Mouse (Mus musculus) CH12.LX (cell line): Measurements from ENCODE around the gene Doc2a. TPM values are rescaled to one million over a fixed set of nuclear protein-coding genes. Genes with fewer than 3 reads are reported as not detected.

Experiments
- DNase-seq: peaks from one replicate; pipeline ENCODE4 v3.0.0-alpha.2; 2013; ENCODE audit errors: extremely low read depth
- H3K27ac ChIP-seq: 2 replicates; pipeline ENCODE4 v1.5.1; 2012; ENCODE audit warnings: low read depth, mild to moderate bottlenecking, control low read depth, moderate library complexity; ENCODE audit not compliant: insufficient read depth
- H3K27me3 ChIP-seq: replicated peaks from 2 replicates; pipeline ENCODE3; 2012; ENCODE audit warnings: inconsistent platforms
- H3K36me3 ChIP-seq, 2 experiments: replicated peaks in 1 of 2; 2 replicates each; pipeline versions ENCODE3 to v1.6.1; 2012; ENCODE audit warnings: inconsistent platforms in 1 of 2, low read length in 1 of 2, mild to moderate bottlenecking in 1 of 2, mixed read lengths in 1 of 2, moderate library complexity in 1 of 2; ENCODE audit not compliant: control insufficient read depth in 1 of 2, insufficient read depth in 1 of 2
- H3K4me1 ChIP-seq, 2 experiments: 2 replicates each; pipeline ENCODE4 v1.6.1; 2012; ENCODE audit warnings: inconsistent platforms in 1 of 2, moderate library complexity in 1 of 2; ENCODE audit not compliant: insufficient read depth in 2 of 2, control insufficient read depth in 1 of 2
- H3K4me2 ChIP-seq: 2 replicates; pipeline ENCODE4 v1.6.1; 2012; ENCODE audit warnings: low read depth, mild to moderate bottlenecking, control low read depth; ENCODE audit not compliant: poor library complexity, insufficient read depth, severe bottlenecking
- H3K4me3 ChIP-seq, 3 experiments: fragments of 150-350 bp in 1 of 3; sonication (generic) in 1 of 3; replicated peaks in 1 of 3; 2 replicates each; pipeline versions ENCODE3 to v1.5.1; 2011 to 2012; ENCODE audit warnings: low read depth in 2 of 3, low read length in 2 of 3, mild to moderate bottlenecking in 2 of 3, moderate library complexity in 2 of 3, control low read depth in 1 of 3, improper control_type of control experiment in 1 of 3, inconsistent platforms in 1 of 3, mixed read lengths in 1 of 3; ENCODE audit not compliant: poor library complexity in 1 of 3
- H3K79me2 ChIP-seq: replicated peaks from 2 replicates; pipeline ENCODE4 v1.6.1; 2012; ENCODE audit warnings: mild to moderate bottlenecking, moderate library complexity; ENCODE audit not compliant: control insufficient read depth, poor library complexity, insufficient read depth, severe bottlenecking; ENCODE audit errors: extremely low read depth
- H3K9ac ChIP-seq: 2 replicates; pipeline ENCODE4 v1.6.1; 2012; ENCODE audit warnings: low read depth, mild to moderate bottlenecking, control low read depth, moderate library complexity; ENCODE audit not compliant: insufficient read depth
- H3K9me3 ChIP-seq: replicated peaks from 2 replicates; pipeline ENCODE3; 2012; ENCODE audit warnings: low read length, inconsistent platforms, mixed read lengths
- BHLHE40 ChIP-seq: IDR thresholded peaks from 2 replicates; pipeline ENCODE4 v1.6.1; 2011; ENCODE audit warnings: mild to moderate bottlenecking, low read depth, low read length, improper control_type of control experiment
- CHD2 ChIP-seq: IDR thresholded peaks from 2 replicates; pipeline ENCODE4 v1.6.1; 2011; ENCODE audit warnings: low read length, improper control_type of control experiment
- E2F4 ChIP-seq: IDR thresholded peaks from 2 replicates; pipeline ENCODE4 v1.6.1; 2011; ENCODE audit warnings: low read depth, low read length, improper control_type of control experiment; ENCODE audit not compliant: insufficient replicate concordance
- IRF4 ChIP-seq: IDR thresholded peaks from 2 replicates; pipeline ENCODE4 v1.6.1; 2014; ENCODE audit warnings: low read depth, mild to moderate bottlenecking, inconsistent platforms, low read length, improper control_type of control experiment
- JUN ChIP-seq: IDR thresholded peaks from 2 replicates; pipeline ENCODE4 v1.6.1; 2011; ENCODE audit warnings: low read depth, mild to moderate bottlenecking, low read length, improper control_type of control experiment, moderate library complexity; ENCODE audit not compliant: insufficient read depth
- MAFK ChIP-seq: IDR thresholded peaks from 2 replicates; pipeline ENCODE4 v1.6.1; 2011; ENCODE audit warnings: low read length, improper control_type of control experiment; ENCODE audit not compliant: insufficient replicate concordance
- MAZ ChIP-seq: IDR thresholded peaks from 2 replicates; pipeline ENCODE4 v1.6.1; 2012; ENCODE audit warnings: low read depth, mild to moderate bottlenecking, inconsistent platforms, low read length, improper control_type of control experiment, moderate library complexity
- MEF2A ChIP-seq: IDR thresholded peaks from 2 replicates; pipeline ENCODE4 v1.6.1; 2014; ENCODE audit warnings: low read depth, mild to moderate bottlenecking, inconsistent platforms, low read length, improper control_type of control experiment, borderline replicate concordance
- NELFE ChIP-seq: IDR thresholded peaks from 2 replicates; pipeline ENCODE4 v1.6.1; 2011; ENCODE audit warnings: low read depth, low read length, improper control_type of control experiment
- NRF1 ChIP-seq: IDR thresholded peaks from 2 replicates; pipeline ENCODE4 v1.6.1; 2014; ENCODE audit warnings: low read depth, mild to moderate bottlenecking, inconsistent platforms, low read length, improper control_type of control experiment, moderate library complexity
- POLR2A ChIP-seq: IDR thresholded peaks from 2 replicates; pipeline ENCODE4 v1.6.1; 2011; ENCODE audit warnings: low read depth, mild to moderate bottlenecking, improper control_type of control experiment, low read length
- POLR2AphosphoS2 ChIP-seq: IDR thresholded peaks from 2 replicates; pipeline ENCODE4 v1.6.1; 2011; ENCODE audit warnings: low read depth, low read length, improper control_type of control experiment
- SIN3A ChIP-seq: IDR thresholded peaks from 2 replicates; pipeline ENCODE4 v1.6.1; 2012; ENCODE audit warnings: low read length, improper control_type of control experiment, inconsistent platforms
- TBP ChIP-seq: conservative IDR thresholded peaks from 2 replicates; pipeline ENCODE4 v1.6.1; 2011; ENCODE audit warnings: low read depth, low read length, improper control_type of control experiment
- TCF12 ChIP-seq: IDR thresholded peaks from 2 replicates; pipeline ENCODE4 v1.6.1; 2014; ENCODE audit warnings: low read depth, mild to moderate bottlenecking, inconsistent platforms, low read length, improper control_type of control experiment
- USF1 ChIP-seq: IDR thresholded peaks from 2 replicates; pipeline ENCODE4 v1.6.1; 2014; ENCODE audit warnings: low read depth, mild to moderate bottlenecking, inconsistent platforms, low read length, improper control_type of control experiment
- ZC3H11A ChIP-seq: IDR thresholded peaks from 2 replicates; pipeline ENCODE4 v1.6.1; 2012; ENCODE audit warnings: low read depth, mild to moderate bottlenecking, inconsistent platforms, low read length, improper control_type of control experiment
- ZMIZ1 ChIP-seq: IDR thresholded peaks from 2 replicates; pipeline ENCODE4 v1.6.1; 2012; ENCODE audit warnings: low read depth, mild to moderate bottlenecking, inconsistent platforms, low read length, improper control_type of control experiment
- ZNF384 ChIP-seq: IDR thresholded peaks from 2 replicates; pipeline ENCODE4 v1.6.1; 2012; ENCODE audit warnings: low read depth, low read length, improper control_type of control experiment, inconsistent platforms
- dilution Hi-C: fragments of 300-500 bp; cut with MboI; formaldehyde crosslinking; loops from 2 replicates; pipeline ENCODE4 v1.14.3; 2020; ENCODE audit warnings: low sequenced_read_pairs; ENCODE audit not compliant: extremely low pct_unique_long_range_greater_than_20kb, extremely low pct_ligation_motif_present
- in situ Hi-C: fragments of 300-500 bp; cut with MboI; formaldehyde crosslinking; loops from 3 replicates; pipeline ENCODE4 v1.14.3; 2019; ENCODE audit warnings: low sequenced_read_pairs, low pct_ligation_motif_present, low pct_unique_long_range_greater_than_20kb, mixed read lengths
- polyA plus RNA-seq: library from polyadenylated mRNA; unstranded; fragments of >175 nt; gene quantifications from 2 replicates; pipeline ENCODE4 v1.2.1, GENCODE M21; 2012; ENCODE audit warnings: low read depth; ENCODE audit not compliant: insufficient read length
- total RNA-seq, 2 experiments: library from RNA; depleted of rRNA; stranded (reverse); fragments of 300-350 nt in 1 of 2; fragments of >200 nt in 1 of 2; gene quantifications; 2 replicates each; pipeline ENCODE4 v1.2.3; 2012 to 2014

The Doc2a gene
- total and polyA plus RNA-seq, 3 experiments = 1.9 TPM; not detected in 2

DNA sequence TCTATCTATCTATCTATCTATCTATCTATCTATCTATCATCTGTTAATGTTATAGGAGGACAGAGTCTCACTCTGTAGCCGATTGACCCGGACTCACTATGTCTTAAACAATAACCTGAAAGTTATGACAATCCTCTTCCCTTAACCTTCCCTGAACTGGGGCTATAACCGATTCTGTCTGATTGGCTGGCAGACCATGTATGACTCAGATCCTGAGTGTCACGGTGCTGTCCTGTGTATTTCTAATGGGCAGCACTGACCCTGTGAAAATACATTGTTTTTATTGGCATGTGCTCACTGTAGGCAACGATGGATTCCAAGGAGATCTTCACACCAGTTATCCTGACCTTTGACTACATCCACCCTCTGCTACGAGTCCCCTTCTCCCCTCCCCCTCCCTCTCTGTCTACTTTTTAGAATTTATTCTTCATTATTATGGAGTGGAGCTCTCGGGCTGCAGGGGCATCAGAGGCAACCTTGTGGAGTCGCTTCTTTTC is 31.4 kb upstream of the Doc2a start (continued):
- TF ChIP-seq NRF1 (no peak), ZMIZ1 (no peak), BHLHE40 (no peak)

DNA sequence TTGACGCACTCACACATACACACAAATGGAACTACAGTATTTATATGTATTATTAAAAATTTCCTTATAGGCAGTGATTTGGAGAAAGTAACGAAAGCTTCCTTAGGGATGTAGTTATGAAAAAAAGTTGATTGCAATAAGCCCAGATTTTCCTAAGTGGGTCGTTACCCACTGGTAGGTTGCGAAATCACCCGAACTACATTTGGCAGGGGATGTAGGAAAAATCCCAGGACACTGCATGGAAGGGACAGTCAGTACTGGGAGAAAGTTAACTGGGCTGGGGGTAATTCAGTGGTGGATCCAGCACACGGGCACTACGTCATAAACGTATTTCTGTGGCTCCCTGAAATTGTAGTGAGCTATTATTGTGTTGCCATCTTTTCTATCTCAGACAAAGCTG is 30.7 kb upstream of the Doc2a start:
- no peak overlapping the region for H3K9ac ChIP-seq
- peaks cover 0 to 8% of the 10 kb centered on the region in 2 experiments; a peak in 1 of 4 replicates for H3K4me1 ChIP-seq
- dilution Hi-C loops (no loop called here), in situ Hi-C loops (no loop called here)
- no peak overlapping the region for H3K4me2 ChIP-seq
- no peak for DNase-seq
- peaks cover 7% of the 10 kb centered on the region for H3K9me3 ChIP-seq
- H3K36me3 ChIP-seq = no peaks in the 10 kb centered on the region
- H3K79me2 ChIP-seq = no peaks in the 10 kb centered on the region
- H3K4me3 ChIP-seq = no peak overlapping the region
- no peaks in the 10 kb centered on the region for H3K27me3 ChIP-seq
- no peak overlapping the region for H3K27ac ChIP-seq
- TF ChIP-seq TCF12 (no peak), SIN3A (no peak)

- no peak overlapping the region for H3K4me3 ChIP-seq
- no peak for DNase-seq
- in situ Hi-C loops = no loop called here
- dilution Hi-C loops = no loop called here
- H3K9ac ChIP-seq = no peak overlapping the region
- H3K4me2 ChIP-seq = no peak overlapping the region
- H3K4me1 ChIP-seq = peaks cover 4 to 6% of the 10 kb centered on the region in 2 experiments; a peak in 2 of 4 replicates
- no peak for TF ChIP-seq IRF4
- TF ChIP-seq ZC3H11A = no peak
- no peak for TF ChIP-seq E2F4
- no peak for TF ChIP-seq POLR2AphosphoS2
- no peak for TF ChIP-seq MAFK
- TF ChIP-seq ZNF384 = no peak
- no peak for TF ChIP-seq USF1
- TF ChIP-seq MEF2A = no peak
- no peak for TF ChIP-seq CHD2
- no peak for TF ChIP-seq TBP
- TF ChIP-seq POLR2A = no peak
- TF ChIP-seq JUN = no peak
- no peak for TF ChIP-seq MAZ
- no peak for TF ChIP-seq NELFE
- no peak overlapping the region for H3K27ac ChIP-seq
- H3K9me3 ChIP-seq = peaks cover 3% of the 10 kb centered on the region
- no peaks in the 10 kb centered on the region for H3K36me3 ChIP-seq
- H3K27me3 ChIP-seq = no peaks in the 10 kb centered on the region
- no peaks in the 10 kb centered on the region for H3K79me2 ChIP-seq
Measured at GRCm38 (mm10) chr7:126817595-126817994, 29.6 kb upstream of the Doc2a start.
